Mouse (Mus musculus): ENCODE results near the gene Grb2. TPM values are rescaled to one million over a fixed set of nuclear protein-coding genes. Genes with fewer than 3 reads are reported as not detected.
A peak's percentile ranks its signal among the peaks of the same experiment; 100 is the strongest.

Gene Grb2
- polyA plus RNA-seq, 1 experiment from 2014 or later, result 40.4 TPM

GRCm38 (mm10) chr11:115689137-115689915, 19.1 kb downstream of the Grb2 start:
- H3K4me3 ChIP-seq (ENCODE audit: low read depth, low read length), result no peak overlapping the region
- no peak for DNase-seq
- H3K4me1 ChIP-seq (ENCODE audit: insufficient read depth), result peaks cover 38% of the 10 kb centered on the region
- no peak overlapping the region for H3K4me2 ChIP-seq (ENCODE audit: low read depth, low read length)
- TF ChIP-seq EP300 (IDR thresholded peaks at IDR 0.05; ENCODE audit: low read depth) (no peak), CTCF (IDR thresholded peaks at IDR 0.05; ENCODE audit: low read depth) (no peak)
- no peak overlapping the region for H3K9ac ChIP-seq (replicated peaks)
- no peaks in the 10 kb centered on the region for H3K9me3 ChIP-seq (ENCODE audit: low read length)
- WGBS (ENCODE audit: insufficient replicate concordance), result 92% methylated on average over 14 of the region's 14 CpGs
- H3K27ac ChIP-seq (ENCODE audit: low read depth), result peak overlapping the region; percentile 78; the same call in 1 of the 2 replicates
- ATAC-seq, result no peak
- no peaks in the 10 kb centered on the region for H3K27me3 ChIP-seq (ENCODE audit: insufficient read depth, low read length)
- peaks cover 18% of the 10 kb centered on the region for H3K36me3 ChIP-seq (replicated peaks; ENCODE audit: insufficient read depth, low read length)

DNA sequence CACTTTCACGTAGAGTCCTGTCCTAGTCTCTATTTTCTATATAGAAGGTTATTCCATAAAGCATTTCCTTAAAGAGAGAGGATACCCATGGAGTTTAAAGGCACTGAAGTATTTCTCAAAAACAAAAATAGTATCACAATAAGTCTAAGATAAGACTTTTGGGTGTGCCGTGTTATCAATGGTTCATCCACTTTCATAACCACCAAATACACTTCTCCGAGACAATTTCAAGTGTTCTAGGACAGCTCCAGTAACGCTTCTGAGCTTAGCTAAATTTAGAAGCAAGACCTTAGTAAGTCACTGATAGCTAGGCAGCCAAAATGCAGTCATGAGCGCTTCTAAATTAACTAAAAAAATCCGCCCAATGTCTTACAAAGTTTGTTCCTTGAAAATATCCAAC, 22.0 kb downstream of the Grb2 start:
- H3K4me2 ChIP-seq (ENCODE audit: low read depth, low read length), result no peak overlapping the region
- no peaks in the 10 kb centered on the region for H3K27me3 ChIP-seq (ENCODE audit: insufficient read depth, low read length)
- H3K36me3 ChIP-seq (replicated peaks; ENCODE audit: insufficient read depth, low read length), result peaks cover 34% of the 10 kb centered on the region
- TF ChIP-seq EP300 (IDR thresholded peaks at IDR 0.05; ENCODE audit: low read depth), result no peak
- no peak for TF ChIP-seq CTCF (IDR thresholded peaks at IDR 0.05; ENCODE audit: low read depth)
- no peak overlapping the region for H3K9ac ChIP-seq (replicated peaks)
- WGBS (ENCODE audit: insufficient replicate concordance), result 60% methylated on average over 6 of the region's 6 CpGs
- DNase-seq (no peak), ATAC-seq (no peak)
- H3K4me1 ChIP-seq (ENCODE audit: insufficient read depth), result peaks cover 14% of the 10 kb centered on the region
- no peak overlapping the region for H3K4me3 ChIP-seq (ENCODE audit: low read depth, low read length)
- no peaks in the 10 kb centered on the region for H3K9me3 ChIP-seq (ENCODE audit: low read length)
- H3K27ac ChIP-seq (ENCODE audit: low read depth), result no peak overlapping the region

DNA sequence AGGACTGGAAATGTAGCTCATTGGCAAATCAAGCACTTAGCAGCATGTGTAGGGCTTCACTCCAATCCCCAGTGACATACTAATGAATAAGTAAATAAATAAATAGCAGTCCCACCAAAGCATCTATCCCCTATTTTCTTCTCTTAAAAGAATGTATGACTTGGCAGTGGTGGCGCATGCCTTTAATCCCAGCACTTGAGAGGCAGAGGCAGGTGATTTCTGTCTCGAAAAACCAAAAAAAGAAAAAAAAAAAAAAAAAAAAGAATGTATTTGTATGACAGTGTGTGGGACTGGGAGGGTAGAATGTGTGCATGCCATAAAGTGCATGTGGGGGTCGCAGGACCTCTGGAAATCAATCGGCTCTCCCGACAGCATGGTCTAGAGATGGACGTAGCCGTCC, 22.4 kb downstream of the Grb2 start:
- TF ChIP-seq EP300 (IDR thresholded peaks at IDR 0.05; ENCODE audit: low read depth), result no peak
- no peak for TF ChIP-seq CTCF (IDR thresholded peaks at IDR 0.05; ENCODE audit: low read depth)
- no peaks in the 10 kb centered on the region for H3K27me3 ChIP-seq (ENCODE audit: insufficient read depth, low read length)
- H3K4me2 ChIP-seq (ENCODE audit: low read depth, low read length), result no peak overlapping the region
- no peak for ATAC-seq
- H3K27ac ChIP-seq (ENCODE audit: low read depth), result 0 out of 2 replicates have a peak overlapping the region, but pooled peaks have one; percentile 6
- H3K9ac ChIP-seq (replicated peaks), result no peak overlapping the region
- H3K9me3 ChIP-seq (ENCODE audit: low read length), result no peaks in the 10 kb centered on the region
- no peak for DNase-seq
- H3K36me3 ChIP-seq (replicated peaks; ENCODE audit: insufficient read depth, low read length), result peaks cover 34% of the 10 kb centered on the region
- no peak overlapping the region for H3K4me3 ChIP-seq (ENCODE audit: low read depth, low read length)
- peaks cover 10% of the 10 kb centered on the region for H3K4me1 ChIP-seq (ENCODE audit: insufficient read depth)
- WGBS (ENCODE audit: insufficient replicate concordance), result 83% methylated on average over 7 of the region's 7 CpGs

GRCm38 (mm10) chr11:115684877-115685276, 23.5 kb downstream of the Grb2 start:
- Histone ChIP-seq H3K4me2 (ENCODE audit: low read depth, low read length) (no peak overlapping the region), H3K27me3 (ENCODE audit: insufficient read depth, low read length) (no peaks in the 10 kb centered on the region), H3K36me3 (replicated peaks; ENCODE audit: insufficient read depth, low read length) (peaks cover 34% of the 10 kb centered on the region), H3K4me1 (ENCODE audit: insufficient read depth) (peaks cover 2% of the 10 kb centered on the region), H3K9me3 (ENCODE audit: low read length) (no peaks in the 10 kb centered on the region), H3K9ac (replicated peaks) (no peak overlapping the region), H3K4me3 (ENCODE audit: low read depth, low read length) (no peak overlapping the region), H3K27ac (ENCODE audit: low read depth) (no peak overlapping the region)
- WGBS (ENCODE audit: insufficient replicate concordance), result 86% methylated on average over 6 of the region's 6 CpGs
- no peak for DNase-seq
- no peak for ATAC-seq
- TF ChIP-seq EP300 (IDR thresholded peaks at IDR 0.05; ENCODE audit: low read depth), result no peak
- TF ChIP-seq CTCF (IDR thresholded peaks at IDR 0.05; ENCODE audit: low read depth), result no peak

GRCm38 (mm10) chr11:115683326-115683725, 25.1 kb downstream of the Grb2 start:
- no peaks in the 10 kb centered on the region for H3K9me3 ChIP-seq (ENCODE audit: low read length)
- DNase-seq (no peak), ATAC-seq (no peak)
- H3K27ac ChIP-seq (ENCODE audit: low read depth), result no peak overlapping the region
- H3K4me2 ChIP-seq (ENCODE audit: low read depth, low read length), result no peak overlapping the region
- H3K4me1 ChIP-seq (ENCODE audit: insufficient read depth), result peaks cover 7% of the 10 kb centered on the region
- H3K27me3 ChIP-seq (ENCODE audit: insufficient read depth, low read length), result no peaks in the 10 kb centered on the region
- H3K36me3 ChIP-seq (replicated peaks; ENCODE audit: insufficient read depth, low read length), result peaks cover 29% of the 10 kb centered on the region
- H3K9ac ChIP-seq (replicated peaks), result no peak overlapping the region
- WGBS (ENCODE audit: insufficient replicate concordance), result 91% methylated on average over 5 of the region's 5 CpGs
- no peak overlapping the region for H3K4me3 ChIP-seq (ENCODE audit: low read depth, low read length)
- no peak for TF ChIP-seq EP300 (IDR thresholded peaks at IDR 0.05; ENCODE audit: low read depth)
- TF ChIP-seq CTCF (IDR thresholded peaks at IDR 0.05; ENCODE audit: low read depth), result no peak

GRCm38 (mm10) chr11:115682411-115682810, 26.0 kb downstream of the Grb2 start:
- TF ChIP-seq CTCF (IDR thresholded peaks at IDR 0.05; ENCODE audit: low read depth), result no peak
- no peak for TF ChIP-seq EP300 (IDR thresholded peaks at IDR 0.05; ENCODE audit: low read depth)
- WGBS (ENCODE audit: insufficient replicate concordance), result 84% methylated on average over 3 of the region's 3 CpGs
- no peak for ATAC-seq
- H3K27me3 ChIP-seq (ENCODE audit: insufficient read depth, low read length), result no peaks in the 10 kb centered on the region
- DNase-seq, result no peak
- no peak overlapping the region for H3K4me3 ChIP-seq (ENCODE audit: low read depth, low read length)
- H3K9me3 ChIP-seq (ENCODE audit: low read length), result no peaks in the 10 kb centered on the region
- H3K4me1 ChIP-seq (ENCODE audit: insufficient read depth), result peaks cover 9% of the 10 kb centered on the region
- peaks cover 24% of the 10 kb centered on the region for H3K36me3 ChIP-seq (replicated peaks; ENCODE audit: insufficient read depth, low read length)
- H3K4me2 ChIP-seq (ENCODE audit: low read depth, low read length), result no peak overlapping the region
- no peak overlapping the region for H3K9ac ChIP-seq (replicated peaks)
- no peak overlapping the region for H3K27ac ChIP-seq (ENCODE audit: low read depth)

All from liver, postnatal 0 days (tissue).